Mouse (Mus musculus) embryonic facial prominence, embryonic 12.5 days (tissue): ENCODE measurements around the gene Olfr316. TPM values are rescaled to one million over a fixed set of nuclear protein-coding genes. Genes with fewer than 3 reads are reported as not detected.

ENCODE experiments used
- polyA plus RNA-seq: library from polyadenylated mRNA; unstranded; fragments of >200 nt; fragmentation: Nextera tagmentation; extraction: Ambion mirVana; gene quantifications from 2 replicates; pipeline ENCODE4 v1.2.1, GENCODE M21; 2016

Olfr316 gene
- polyA plus RNA-seq, 1 experiment from 2014 or later = not detected

Other genes with a start within 250 kb of the Olfr316 start
- not detected in 2 replicates for gene Olfr330, start 217.9 kb upstream of the Olfr316 start, polyA plus RNA-seq
- gene Olfr329-ps, start 206.3 kb upstream of the Olfr316 start, polyA plus RNA-seq = not detected in 2 replicates
- gene Olfr328, start 197.1 kb upstream of the Olfr316 start, polyA plus RNA-seq = 0.08 TPM in 1 of 2 replicates, not detected in the other
- gene Olfr224, start 182.2 kb upstream of the Olfr316 start, polyA plus RNA-seq = not detected in 2 replicates
- gene Olfr325, start 175.0 kb upstream of the Olfr316 start, polyA plus RNA-seq = not detected in 2 replicates
- gene Olfr324, start 157.6 kb upstream of the Olfr316 start, polyA plus RNA-seq = not detected in 2 replicates
- not detected in 2 replicates for gene 2210407C18Rik, start 136.7 kb upstream of the Olfr316 start, polyA plus RNA-seq
- gene Olfr323, start 122.2 kb upstream of the Olfr316 start, polyA plus RNA-seq = not detected in 2 replicates
- gene Trim58, start 112.3 kb upstream of the Olfr316 start, polyA plus RNA-seq = 0.26 and 0.60 TPM in 2 replicates
- not detected in 2 replicates for gene Olfr322, start 94.0 kb upstream of the Olfr316 start, polyA plus RNA-seq
- gene Olfr320, start 71.6 kb upstream of the Olfr316 start, polyA plus RNA-seq = not detected in 2 replicates
- not detected in 2 replicates for gene Olfr319, start 53.6 kb upstream of the Olfr316 start, polyA plus RNA-seq
- not detected in 2 replicates for gene Olfr318, start 28.7 kb upstream of the Olfr316 start, polyA plus RNA-seq
- gene Olfr317, start 13.5 kb upstream of the Olfr316 start, polyA plus RNA-seq = not detected in 2 replicates
- gene Olfr315, start 20.5 kb downstream of the Olfr316 start, polyA plus RNA-seq = not detected in 2 replicates
- not detected in 2 replicates for gene Olfr314, start 30.2 kb downstream of the Olfr316 start, polyA plus RNA-seq
- gene Fam183b, start 49.2 kb downstream of the Olfr316 start, polyA plus RNA-seq = 0.42 and 0.59 TPM in 2 replicates
- not detected in 2 replicates for gene Olfr313, start 62.3 kb downstream of the Olfr316 start, polyA plus RNA-seq
- gene Olfr312, start 76.5 kb downstream of the Olfr316 start, polyA plus RNA-seq = not detected in 2 replicates
- not detected in 2 replicates for gene Olfr311, start 86.5 kb downstream of the Olfr316 start, polyA plus RNA-seq
- gene Gm12258, start 94.4 kb downstream of the Olfr316 start, polyA plus RNA-seq = 14.2 and 14.4 TPM in 2 replicates
- 10.1 and 10.7 TPM in 2 replicates for gene 2810021J22Rik, start 114.5 kb downstream of the Olfr316 start, polyA plus RNA-seq
- gene Zfp39, start 151.5 kb downstream of the Olfr316 start, polyA plus RNA-seq = 5.7 and 6.6 TPM in 2 replicates
- not detected in 2 replicates for gene Btnl10, start 165.2 kb downstream of the Olfr316 start, polyA plus RNA-seq
- 366 and 374 TPM in 2 replicates for gene Rnf187, start 186.2 kb downstream of the Olfr316 start, polyA plus RNA-seq
- gene Hist3h2ba, start 196.2 kb downstream of the Olfr316 start, polyA plus RNA-seq = 52.7 and 70.4 TPM in 2 replicates
- 36.3 and 40.0 TPM in 2 replicates for gene Hist3h2a, start 202.0 kb downstream of the Olfr316 start, polyA plus RNA-seq
- gene Trim17, start 202.0 kb downstream of the Olfr316 start, polyA plus RNA-seq = 0.51 and 0.55 TPM in 2 replicates
- 22.7 and 23.3 TPM in 2 replicates for gene Trim11, start 225.4 kb downstream of the Olfr316 start, polyA plus RNA-seq